Comparison of ENCODE assay signal across 15 mouse cellular contexts in genomic region chr12:31707531-31707930, GRCm38 (mm10). TPM values are rescaled to one million over a fixed set of nuclear protein-coding genes. Genes with fewer than 3 reads are reported as not detected.
"Had no signal": no experiment of that assay in that cellular context is flagged by ENCODE, and none has a peak within 500 bp of the region (broad histone marks: within the 10 kb centered on the region; RNA-seq: fewer than 3 reads in every experiment).

No protein-coding gene starts in this region.

- H3K4me2 ChIP-seq: limb, embryonic 12.5 days; neural tube, embryonic 15.5 days had no signal

- H3K4me1 ChIP-seq: limb, embryonic 12.5 days; midbrain, embryonic 10.5 days had no signal

- H3K27ac ChIP-seq: limb, embryonic 12.5 days; liver, embryonic 14.5 days; midbrain, embryonic 10.5 days; neural tube, embryonic 15.5 days had no signal

- H3K9ac ChIP-seq: limb, embryonic 12.5 days; liver, embryonic 14.5 days; neural tube, embryonic 15.5 days had no signal

- H3K27me3 ChIP-seq: limb, embryonic 12.5 days; neural tube, embryonic 15.5 days had no signal

- H3K4me3 ChIP-seq: limb, embryonic 12.5 days; midbrain, embryonic 10.5 days; myocyte; neural tube, embryonic 15.5 days had no signal

- DNase-seq: kidney, postnatal 14 days; layer of hippocampus, adult 9-11 months; layer of hippocampus, postnatal 36 days; lung, adult 18-20 months; lung, postnatal 4 days; right cerebral cortex, adult 18-20 months; right cerebral cortex, postnatal 25 days; thymus, postnatal 36 days had no signal

- H3K9me3 ChIP-seq: limb, embryonic 12.5 days; midbrain, embryonic 10.5 days; neural tube, embryonic 15.5 days had no signal

- H3K36me3 ChIP-seq: limb, embryonic 12.5 days; midbrain, embryonic 10.5 days had no signal

- ATAC-seq: lung, postnatal 0 days had no signal

RNA-seq across cellular contexts. Expression of gene Gpr22, which starts 6.2 kb away (rescaled TPM):
- total RNA-seq: liver, adult 2 months had no signal
- polyA plus RNA-seq: liver, adult 2 months had no signal
